Mouse (Mus musculus) neural tube, embryonic 15.5 days (tissue): ENCODE results near the gene Herc2. TPM values are rescaled to one million over a fixed set of nuclear protein-coding genes. Genes with fewer than 3 reads are reported as not detected.

ENCODE experiments used
- ATAC-seq: fragments of 200-750 bp; cut with Nextera tagmentation; 2 replicates; pipeline ENCODE4 v1.8.0; 2017; ENCODE audit warnings: mild to moderate bottlenecking, moderate TSS enrichment, moderate library complexity; ENCODE audit not compliant: low FRiP score
- H3K27ac ChIP-seq: fragments of 300-500 bp; sonication (generic); replicated peaks from 2 replicates; pipeline ENCODE4 v1.5.1; 2015; ENCODE audit warnings: mild to moderate bottlenecking, inconsistent platforms
- H3K27me3 ChIP-seq: fragments of 300-500 bp; sonication (generic); replicated peaks from 2 replicates; pipeline ENCODE4 v1.6.1; 2015; ENCODE audit warnings: inconsistent platforms
- H3K36me3 ChIP-seq: fragments of 300-500 bp; sonication (generic); 2 replicates; pipeline ENCODE4 v1.6.1; 2015; ENCODE audit warnings: inconsistent platforms
- H3K4me1 ChIP-seq: fragments of 300-500 bp; sonication (generic); 2 replicates; pipeline ENCODE4 v1.6.1; 2015; ENCODE audit warnings: inconsistent platforms
- H3K4me2 ChIP-seq: fragments of 300-500 bp; sonication (generic); 2 replicates; pipeline ENCODE4 v1.6.1; 2015; ENCODE audit warnings: inconsistent platforms, mild to moderate bottlenecking, moderate library complexity
- H3K4me3 ChIP-seq: fragments of 300-500 bp; sonication (generic); replicated peaks from 2 replicates; pipeline ENCODE4 v1.5.1; 2015; ENCODE audit warnings: mild to moderate bottlenecking, inconsistent platforms
- H3K9ac ChIP-seq: fragments of 300-500 bp; sonication (generic); replicated peaks from 2 replicates; pipeline ENCODE4 v1.6.1; 2015; ENCODE audit warnings: mild to moderate bottlenecking, inconsistent platforms
- H3K9me3 ChIP-seq: fragments of 300-500 bp; sonication (generic); replicated peaks from 2 replicates; pipeline ENCODE4 v1.6.1; 2016; ENCODE audit warnings: inconsistent platforms
- WGBS: fragments of 180-500 bp; shearing (Covaris S2); methylation state at CpG from one replicate; pipeline ENCODE4 v1.1.7; 2015; ENCODE audit warnings: mixed read lengths; 5-methylcytosine and 5-hydroxymethylcytosine counted together
- polyA plus RNA-seq: library from polyadenylated mRNA; unstranded; fragments of >200 nt; fragmentation: Nextera tagmentation; extraction: Ambion mirVana; gene quantifications from 2 replicates; pipeline ENCODE4 v1.2.1, GENCODE M21; 2015

Herc2 gene
- polyA plus RNA-seq, 1 experiment from 2014 or later, result 46.7 TPM

DNA sequence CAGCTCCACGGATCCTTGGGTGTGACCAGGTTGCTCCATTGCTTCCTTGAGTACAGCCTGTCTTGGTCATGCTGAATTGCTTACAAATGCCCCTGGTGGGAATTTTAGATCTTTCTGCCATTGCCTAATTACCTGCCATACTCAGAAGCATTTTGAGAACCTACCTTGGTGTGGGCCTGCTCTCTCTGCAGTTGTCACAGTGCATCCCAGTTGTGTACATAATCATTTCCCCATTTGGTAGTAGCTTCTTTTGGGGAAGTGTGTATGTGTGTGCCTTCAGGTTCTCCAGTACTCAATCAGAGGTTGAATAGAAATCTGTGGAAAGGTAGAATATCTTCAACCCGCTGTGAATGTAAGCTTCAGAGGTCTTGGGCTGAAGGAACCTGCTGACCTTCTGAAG lies 153.3 kb downstream of the Herc2 start:
- Histone ChIP-seq H3K9me3 (no peaks in the 10 kb centered on the region), H3K4me2 (no peak overlapping the region), H3K4me3 (no peak overlapping the region), H3K36me3 (peaks cover 75% of the 10 kb centered on the region), H3K4me1 (no peaks in the 10 kb centered on the region), H3K9ac (no peak overlapping the region), H3K27ac (no peak overlapping the region), H3K27me3 (no peaks in the 10 kb centered on the region)
- WGBS, result 89% methylated on average over 2 of the region's 2 CpGs
- ATAC-seq, result no peak

DNA sequence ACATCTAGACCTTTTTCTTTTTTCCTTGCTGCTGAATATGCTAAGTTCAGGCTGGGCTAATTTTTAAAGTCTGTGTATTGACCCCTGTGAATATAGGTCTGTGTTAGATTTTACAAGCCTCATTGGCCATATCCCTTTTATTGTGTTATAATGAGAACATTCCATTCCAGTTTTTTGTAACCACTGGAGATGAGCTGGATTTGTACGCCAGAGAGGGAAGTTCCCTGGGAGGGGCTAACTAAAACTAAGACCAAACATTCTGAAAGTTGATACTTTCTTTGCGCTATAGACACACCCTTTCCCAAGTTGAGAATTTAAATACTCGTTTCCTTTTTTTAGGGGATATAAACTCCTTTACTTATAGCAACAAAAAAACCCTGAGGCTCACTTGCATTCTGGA lies 154.9 kb downstream of the Herc2 start:
- Histone ChIP-seq H3K9me3 (no peaks in the 10 kb centered on the region), H3K4me2 (no peak overlapping the region), H3K27me3 (no peaks in the 10 kb centered on the region), H3K4me3 (no peak overlapping the region), H3K27ac (no peak overlapping the region), H3K4me1 (no peaks in the 10 kb centered on the region), H3K36me3 (peaks cover 77% of the 10 kb centered on the region), H3K9ac (no peak overlapping the region)
- 58% methylated on average over 3 of the region's 3 CpGs for WGBS
- no peak for ATAC-seq

DNA sequence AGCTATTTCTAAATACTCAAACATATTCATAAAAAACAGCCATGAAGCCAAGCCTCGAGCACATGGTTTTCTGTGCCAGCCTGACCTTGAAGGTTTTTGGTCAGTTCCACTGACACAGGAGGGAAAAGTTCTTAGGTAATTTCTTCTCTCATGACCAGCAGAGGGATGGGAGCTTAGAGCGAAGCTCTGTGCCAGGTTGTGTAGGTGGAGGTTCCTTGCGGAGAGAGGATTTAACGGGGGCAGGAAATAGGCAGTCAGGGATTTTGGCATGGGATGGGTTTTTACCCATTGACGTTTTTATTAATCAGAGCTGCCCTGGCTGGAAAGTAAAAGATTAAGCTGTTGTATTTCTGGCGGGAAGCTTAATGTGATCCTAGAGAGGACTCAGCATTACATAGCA lies 170.8 kb downstream of the Herc2 start:
- no peak overlapping the region for H3K4me2 ChIP-seq
- H3K27me3 ChIP-seq, result no peaks in the 10 kb centered on the region
- H3K36me3 ChIP-seq, result peaks cover 80% of the 10 kb centered on the region
- H3K9ac ChIP-seq, result no peak overlapping the region
- no peak overlapping the region for H3K27ac ChIP-seq
- H3K9me3 ChIP-seq, result no peaks in the 10 kb centered on the region
- no peak for ATAC-seq
- no peak overlapping the region for H3K4me3 ChIP-seq
- no peaks in the 10 kb centered on the region for H3K4me1 ChIP-seq
- 96% methylated on average over 6 of the region's 6 CpGs for WGBS

DNA sequence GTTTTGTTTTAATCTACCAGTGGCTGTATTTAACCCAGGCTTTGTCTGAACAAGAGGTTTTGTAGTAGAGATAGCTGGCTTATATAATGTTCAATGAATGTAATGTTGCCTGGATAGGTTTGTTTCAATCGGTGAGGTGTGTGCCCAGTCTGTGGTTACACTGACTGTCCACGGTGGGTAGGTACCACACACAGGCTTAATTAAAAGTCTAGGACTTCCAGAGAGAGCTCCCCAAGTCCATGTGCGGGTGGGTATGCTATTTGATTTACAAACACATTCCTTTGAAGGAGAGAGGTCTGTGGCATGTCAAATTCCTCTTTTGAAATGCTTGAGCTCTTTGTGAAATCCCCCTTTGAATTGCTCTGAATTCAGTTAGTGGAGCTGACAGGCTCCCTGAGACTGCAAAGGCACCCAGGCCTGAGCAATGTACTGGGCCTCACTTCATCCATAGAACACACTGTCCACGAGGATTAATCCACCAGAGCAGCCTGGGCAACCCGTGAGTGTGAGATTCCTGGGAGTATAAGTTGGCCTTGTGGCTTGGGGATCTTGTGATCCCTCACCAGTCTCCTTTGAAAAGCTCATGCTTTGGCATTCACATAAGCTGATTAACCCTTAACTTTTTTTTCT lies 185.9 kb downstream of the Herc2 start:
- WGBS, result 41% methylated on average over 5 of the region's 5 CpGs
- ATAC-seq, result no peak
- H3K9me3 ChIP-seq, result no peaks in the 10 kb centered on the region
- no peaks in the 10 kb centered on the region for H3K4me1 ChIP-seq
- H3K27ac ChIP-seq, result no peak overlapping the region
- H3K36me3 ChIP-seq, result peaks cover 36% of the 10 kb centered on the region
- H3K4me3 ChIP-seq, result no peak overlapping the region
- H3K9ac ChIP-seq, result no peak overlapping the region
- H3K27me3 ChIP-seq, result no peaks in the 10 kb centered on the region
- no peak overlapping the region for H3K4me2 ChIP-seq

DNA sequence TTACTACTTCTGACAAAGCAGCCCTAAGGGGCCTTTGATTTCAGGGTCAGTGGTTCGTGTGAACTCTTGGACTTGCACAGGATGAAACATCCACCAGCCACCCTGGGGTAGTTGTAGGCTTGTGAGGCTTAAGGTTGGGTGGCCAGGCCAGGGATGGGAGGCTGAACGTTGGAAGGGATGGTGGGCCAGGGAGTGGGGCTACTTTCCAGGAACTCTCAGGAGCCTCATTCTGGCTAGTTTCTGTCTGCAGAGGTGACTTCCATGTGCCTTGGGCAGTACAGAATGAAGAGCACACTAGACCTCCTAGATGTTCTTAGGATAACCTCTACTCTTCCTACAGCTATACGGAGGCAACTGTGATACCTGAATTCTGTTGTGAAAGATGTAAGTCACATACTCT lies 186.6 kb downstream of the Herc2 start:
- H3K9ac ChIP-seq, result no peak overlapping the region
- no peak overlapping the region for H3K4me2 ChIP-seq
- H3K4me1 ChIP-seq, result no peaks in the 10 kb centered on the region
- ATAC-seq, result no peak
- 83% methylated on average over 3 of the region's 3 CpGs for WGBS
- H3K4me3 ChIP-seq, result no peak overlapping the region
- H3K27me3 ChIP-seq, result no peaks in the 10 kb centered on the region
- H3K36me3 ChIP-seq, result peaks cover 32% of the 10 kb centered on the region
- no peaks in the 10 kb centered on the region for H3K9me3 ChIP-seq
- H3K27ac ChIP-seq, result no peak overlapping the region

DNA sequence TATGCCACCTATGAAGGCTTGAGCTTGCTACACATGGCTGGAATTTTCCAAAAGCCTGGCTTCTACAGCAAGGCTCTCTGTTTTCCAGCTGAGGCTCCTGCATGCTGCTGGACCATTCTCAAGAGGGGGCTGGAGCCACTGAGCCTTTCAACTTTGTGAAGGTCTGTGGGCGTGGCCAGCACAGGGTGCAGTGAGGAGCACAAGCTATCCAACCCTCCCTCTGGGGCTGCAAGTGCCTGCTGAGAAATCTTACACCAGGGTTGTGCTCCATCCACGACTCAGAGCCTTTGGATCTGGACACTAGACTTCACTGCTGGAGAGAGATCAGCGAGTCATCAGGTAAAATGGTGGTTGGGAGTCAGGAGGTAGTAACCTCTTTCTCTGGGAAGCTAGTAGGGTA lies 189.5 kb downstream of the Herc2 start, which contains the start of gene Oca2:
Oca2 (plus strand) TSS at position 218 of the 400 bp plus-strand sequence.
- no peak for ATAC-seq
- Histone ChIP-seq H3K4me3 (no peak within 1 kb of the TSS), H3K4me1 (no peaks in the 10 kb centered on the region), H3K9ac (no peak within 1 kb of the TSS), H3K4me2 (no peak within 1 kb of the TSS), H3K27me3 (no peaks in the 10 kb centered on the region), H3K36me3 (peaks cover 5% of the 10 kb centered on the region; the same call in 1 of the 2 replicates), H3K27ac (no peak within 1 kb of the TSS), H3K9me3 (no peaks in the 10 kb centered on the region)
- WGBS, result 56% methylated on average over 3 of the region's 3 CpGs

DNA sequence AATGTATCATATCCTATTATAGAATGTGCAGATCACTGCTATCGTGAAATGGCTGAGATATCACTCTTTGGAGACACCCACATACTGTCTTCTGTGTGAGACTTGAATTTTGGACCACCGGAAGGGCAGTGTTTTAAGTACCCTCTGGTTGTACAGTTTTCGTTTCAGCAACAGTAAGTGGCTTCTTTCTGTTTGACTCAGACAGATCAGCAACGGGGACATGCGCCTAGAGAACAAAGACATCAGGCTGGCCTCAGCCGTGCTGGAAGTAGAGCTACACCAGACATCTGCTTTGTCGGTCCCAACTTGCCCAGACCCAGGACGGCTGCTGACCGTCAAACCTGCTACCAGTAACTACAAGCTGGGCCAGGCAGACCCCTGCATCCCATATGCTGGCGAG lies 204.6 kb downstream of the Herc2 start:
- H3K4me2 ChIP-seq, result no peak overlapping the region
- H3K9me3 ChIP-seq, result no peaks in the 10 kb centered on the region
- no peaks in the 10 kb centered on the region for H3K27me3 ChIP-seq
- H3K36me3 ChIP-seq, result no peaks in the 10 kb centered on the region
- no peaks in the 10 kb centered on the region for H3K4me1 ChIP-seq
- WGBS, result 92% methylated on average over 10 of the region's 10 CpGs
- no peak overlapping the region for H3K4me3 ChIP-seq
- no peak overlapping the region for H3K9ac ChIP-seq
- no peak overlapping the region for H3K27ac ChIP-seq
- no peak for ATAC-seq

DNA sequence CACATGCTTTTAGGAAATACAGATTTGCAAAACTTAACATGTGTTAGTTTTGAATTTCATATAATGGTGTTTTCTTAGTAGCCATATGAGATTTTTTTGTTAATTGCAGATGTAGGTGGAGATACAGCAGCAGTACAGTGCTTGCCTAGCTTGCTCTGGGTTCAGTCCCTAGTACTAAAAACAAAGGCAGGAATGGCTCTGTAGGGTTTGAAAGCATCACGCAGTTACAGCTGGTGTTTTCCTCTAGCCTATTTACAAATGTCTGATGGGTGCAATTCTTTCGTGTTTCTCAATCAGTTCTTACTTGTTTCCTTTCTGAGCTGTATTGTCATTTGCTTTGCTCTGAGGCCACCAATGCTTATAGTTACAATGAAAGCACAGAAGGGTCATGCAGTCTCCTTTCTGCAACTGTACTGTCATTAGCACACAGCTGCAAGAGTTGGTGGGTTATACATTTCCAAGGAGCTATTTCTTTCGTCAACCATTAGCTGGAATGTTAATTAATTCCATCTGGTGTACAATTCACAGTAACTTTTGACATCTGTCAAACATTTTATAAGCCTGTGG lies 208.0 kb downstream of the Herc2 start:
- Histone ChIP-seq H3K27ac (no peak overlapping the region), H3K4me2 (no peak overlapping the region), H3K9ac (no peak overlapping the region), H3K4me3 (no peak overlapping the region), H3K27me3 (no peaks in the 10 kb centered on the region), H3K4me1 (no peaks in the 10 kb centered on the region), H3K36me3 (no peaks in the 10 kb centered on the region), H3K9me3 (no peaks in the 10 kb centered on the region)
- WGBS, result 78% methylated on average over 3 of the region's 3 CpGs
- no peak for ATAC-seq

DNA sequence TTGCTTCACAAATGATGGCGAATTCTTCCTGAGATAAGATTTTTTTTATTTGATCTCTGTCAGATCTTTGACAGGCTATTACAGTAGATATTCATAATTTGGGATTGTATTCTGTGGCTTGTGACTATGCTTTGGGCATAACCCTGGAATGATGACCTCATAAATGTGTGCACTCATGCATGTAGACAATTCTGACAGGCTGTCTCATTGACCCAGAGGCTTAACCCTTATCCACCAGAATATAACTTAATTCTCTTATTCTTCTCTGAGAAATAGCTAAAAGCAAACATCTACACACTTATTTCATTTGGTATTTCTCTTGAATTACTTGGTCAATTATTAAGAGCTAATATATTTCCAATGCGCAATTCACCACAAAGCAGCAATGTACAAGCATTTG lies 227.5 kb downstream of the Herc2 start:
- no peak overlapping the region for H3K9ac ChIP-seq
- 94% methylated on average over 2 of the region's 2 CpGs for WGBS
- no peaks in the 10 kb centered on the region for H3K27me3 ChIP-seq
- no peaks in the 10 kb centered on the region for H3K36me3 ChIP-seq
- H3K27ac ChIP-seq, result no peak overlapping the region
- H3K9me3 ChIP-seq, result no peaks in the 10 kb centered on the region
- no peaks in the 10 kb centered on the region for H3K4me1 ChIP-seq
- H3K4me3 ChIP-seq, result no peak overlapping the region
- H3K4me2 ChIP-seq, result no peak overlapping the region
- no peak for ATAC-seq

Other genes with a start within 250 kb of the Herc2 start
- 39.0 and 51.2 TPM in 2 replicates for gene Cyfip1, start 208.5 kb upstream of the Herc2 start, polyA plus RNA-seq
- gene Nipa2, start 87.7 kb upstream of the Herc2 start, polyA plus RNA-seq, result 34.5 and 34.9 TPM in 2 replicates
- 25.5 and 31.8 TPM in 2 replicates for gene Nipa1, start 30.2 kb upstream of the Herc2 start, polyA plus RNA-seq
- 0.27 and 0.46 TPM in 2 replicates for gene Oca2, start 189.6 kb downstream of the Herc2 start, polyA plus RNA-seq